Mouse (Mus musculus) MEL (cell line): ENCODE results near the gene Glyctk. TPM values are rescaled to one million over a fixed set of nuclear protein-coding genes. Genes with fewer than 3 reads are reported as not detected.
"Not testable (repeated sequence)": the region's sequence is repeated elsewhere in the genome, so short reads cannot be mapped to it uniquely, and the experiment has no call there.

Source experiments
- DNase-seq: peaks from one replicate; pipeline ENCODE4 v3.0.0; 2011; ENCODE audit warnings: low read depth, low spot score
- H3K27ac ChIP-seq: 2 replicates; pipeline ENCODE4 v1.5.1; 2012; ENCODE audit warnings: low read depth, mild to moderate bottlenecking, control low read depth, low read length, moderate library complexity; ENCODE audit not compliant: control insufficient read depth
- H3K27me3 ChIP-seq, 2 experiments: fragments of 150-350 bp in 1 of 2; sonication (generic) in 1 of 2; 2 replicates each; pipeline ENCODE4 v1.6.1; 2012; ENCODE audit warnings: low read length in 2 of 2, mild to moderate bottlenecking in 2 of 2, improper control_type of control experiment in 1 of 2, moderate library complexity in 1 of 2; ENCODE audit not compliant: insufficient read depth in 2 of 2, control insufficient read depth in 1 of 2
- H3K36me3 ChIP-seq, 2 experiments: 2 replicates each; pipeline ENCODE4 v1.6.1; 2012 to 2014; ENCODE audit warnings: low read length in 2 of 2, improper control_type of control experiment in 1 of 2, inconsistent platforms in 1 of 2, mild to moderate bottlenecking in 1 of 2; ENCODE audit not compliant: insufficient read depth in 2 of 2, control insufficient read depth in 1 of 2
- H3K4me1 ChIP-seq, 2 experiments: fragments of 150-350 bp in 1 of 2; sonication (generic) in 1 of 2; 2 replicates each; pipeline ENCODE4 v1.6.1; 2012; ENCODE audit warnings: low read length in 2 of 2, improper control_type of control experiment in 1 of 2, mild to moderate bottlenecking in 1 of 2; ENCODE audit not compliant: insufficient read depth in 2 of 2, control insufficient read depth in 1 of 2
- H3K4me3 ChIP-seq, 2 experiments: fragments of 150-350 bp in 1 of 2; sonication (generic) in 1 of 2; 2 replicates each; pipeline ENCODE4 v1.5.1; 2012; ENCODE audit warnings: low read depth in 2 of 2, low read length in 2 of 2, mild to moderate bottlenecking in 2 of 2, moderate library complexity in 2 of 2, control low read depth in 1 of 2, improper control_type of control experiment in 1 of 2; ENCODE audit not compliant: control insufficient read depth in 1 of 2, insufficient read depth in 1 of 2
- H3K79me2 ChIP-seq: 2 replicates; pipeline ENCODE4 v1.6.1; 2012; ENCODE audit warnings: mild to moderate bottlenecking, low read length, moderate library complexity; ENCODE audit not compliant: control insufficient read depth, poor library complexity, insufficient read depth
- H3K9ac ChIP-seq: 2 replicates; pipeline ENCODE4 v1.6.1; 2012; ENCODE audit warnings: low read depth, mild to moderate bottlenecking, control low read depth, low read length, moderate library complexity; ENCODE audit not compliant: control insufficient read depth, poor library complexity, severe bottlenecking
- H3K9me3 ChIP-seq: fragments of 150-350 bp; sonication (generic); replicated peaks from 2 replicates; pipeline ENCODE4 v1.6.1; 2012; ENCODE audit warnings: mild to moderate bottlenecking, low read length, improper control_type of control experiment, moderate library complexity; ENCODE audit not compliant: insufficient read depth
- BHLHE40 ChIP-seq: IDR thresholded peaks from 2 replicates; pipeline ENCODE4 v1.6.1; 2012; ENCODE audit warnings: low read depth, mild to moderate bottlenecking, inconsistent platforms, low read length, improper control_type of control experiment, borderline replicate concordance
- CHD1 ChIP-seq: IDR thresholded peaks from 2 replicates; pipeline ENCODE4 v1.6.1; 2012; ENCODE audit warnings: low read depth, mild to moderate bottlenecking, inconsistent platforms, low read length, improper control_type of control experiment
- CHD2 ChIP-seq: IDR thresholded peaks from 2 replicates; pipeline ENCODE4 v1.6.1; 2011; ENCODE audit warnings: low read length, improper control_type of control experiment
- E2F4 ChIP-seq: IDR thresholded peaks from 2 replicates; pipeline ENCODE4 v1.6.1; 2011; ENCODE audit warnings: low read depth, low read length, improper control_type of control experiment, borderline replicate concordance
- ELF1 ChIP-seq: IDR thresholded peaks from 2 replicates; pipeline ENCODE4 v1.6.1; 2014; ENCODE audit warnings: low read depth, mild to moderate bottlenecking, inconsistent platforms, low read length, improper control_type of control experiment, moderate library complexity
- EP300 ChIP-seq, 2 experiments: IDR thresholded peaks; 2 replicates each; pipeline ENCODE4 v1.6.1; 2011; ENCODE audit warnings: improper control_type of control experiment in 2 of 2, low read length in 2 of 2, low read depth in 1 of 2, mild to moderate bottlenecking in 1 of 2
- GABPA ChIP-seq: IDR thresholded peaks from 2 replicates; pipeline ENCODE4 v1.6.1; 2012; ENCODE audit warnings: low read depth, mild to moderate bottlenecking, inconsistent platforms, low read length, improper control_type of control experiment, moderate library complexity
- JUND ChIP-seq: IDR thresholded peaks from 2 replicates; pipeline ENCODE4 v1.6.1; 2011; ENCODE audit warnings: low read depth, mild to moderate bottlenecking, improper control_type of control experiment, low read length
- KAT2A ChIP-seq: conservative IDR thresholded peaks from 2 replicates; pipeline ENCODE4 v1.6.1; 2012; ENCODE audit warnings: low read depth, low read length, improper control_type of control experiment, inconsistent platforms
- MAZ ChIP-seq: IDR thresholded peaks from 2 replicates; pipeline ENCODE4 v1.6.1; 2012; ENCODE audit warnings: low read depth, mild to moderate bottlenecking, inconsistent platforms, low read length, improper control_type of control experiment
- MYC ChIP-seq: IDR thresholded peaks from 2 replicates; pipeline ENCODE4 v1.6.1; 2011; ENCODE audit warnings: low read depth, mild to moderate bottlenecking, low read length, improper control_type of control experiment, moderate library complexity
- POLR2A ChIP-seq, 2 experiments: IDR thresholded peaks; 2 replicates each; pipeline ENCODE4 v1.6.1; 2011 to 2012; ENCODE audit warnings: low read length in 2 of 2, mild to moderate bottlenecking in 2 of 2, control low read depth in 1 of 2, improper control_type of control experiment in 1 of 2, low read depth in 1 of 2, moderate library complexity in 1 of 2; ENCODE audit not compliant: control insufficient read depth in 1 of 2, insufficient read depth in 1 of 2, poor library complexity in 1 of 2
- POLR2AphosphoS2 ChIP-seq: IDR thresholded peaks from 2 replicates; pipeline ENCODE4 v1.6.1; 2011; ENCODE audit warnings: low read length, improper control_type of control experiment
- POLR2AphosphoS5 ChIP-seq: IDR thresholded peaks from 2 replicates; pipeline ENCODE4 v1.6.1; 2012; ENCODE audit warnings: low read depth, borderline replicate concordance, mild to moderate bottlenecking, inconsistent platforms, low read length, moderate library complexity, mixed read lengths
- RCOR1 ChIP-seq: IDR thresholded peaks from 2 replicates; pipeline ENCODE4 v1.6.1; 2012; ENCODE audit warnings: low read depth, mild to moderate bottlenecking, inconsistent platforms, low read length, improper control_type of control experiment
- SIN3A ChIP-seq: IDR thresholded peaks from 2 replicates; pipeline ENCODE4 v1.6.1; 2012; ENCODE audit warnings: low read length, improper control_type of control experiment, inconsistent platforms
- TBP ChIP-seq: IDR thresholded peaks from 2 replicates; pipeline ENCODE4 v1.8.0; 2011; ENCODE audit warnings: low read depth, low read length, improper control_type of control experiment
- TCF12 ChIP-seq: IDR thresholded peaks from 2 replicates; pipeline ENCODE4 v1.6.1; 2014; ENCODE audit warnings: low read depth, mild to moderate bottlenecking, inconsistent platforms, low read length, improper control_type of control experiment, moderate library complexity
- USF2 ChIP-seq, 2 experiments: IDR thresholded peaks; 2 replicates each; pipeline ENCODE4 v1.6.1; 2011 to 2012; ENCODE audit warnings: improper control_type of control experiment in 2 of 2, low read length in 2 of 2, borderline replicate concordance in 1 of 2, inconsistent platforms in 1 of 2, low read depth in 1 of 2, mild to moderate bottlenecking in 1 of 2; ENCODE audit not compliant: insufficient read depth in 1 of 2
- ZC3H11A ChIP-seq: IDR thresholded peaks from 2 replicates; pipeline ENCODE4 v1.6.1; 2012; ENCODE audit warnings: low read depth, mild to moderate bottlenecking, inconsistent platforms, low read length, improper control_type of control experiment
- ZKSCAN1 ChIP-seq: IDR thresholded peaks from 2 replicates; pipeline ENCODE4 v1.6.1; 2012; ENCODE audit warnings: low read depth, mild to moderate bottlenecking, inconsistent platforms, low read length, improper control_type of control experiment, moderate library complexity
- ZMIZ1 ChIP-seq: IDR thresholded peaks from 2 replicates; pipeline ENCODE4 v1.6.1; 2012; ENCODE audit warnings: low read depth, mild to moderate bottlenecking, inconsistent platforms, low read length, improper control_type of control experiment, moderate library complexity
- polyA plus RNA-seq, 2 experiments: library from polyadenylated mRNA; stranded (reverse) in 1 of 2; unstranded in 1 of 2; fragments of >175 nt in 1 of 2; fragments of >200 nt in 1 of 2; gene quantifications; 2 replicates each; pipeline versions ENCODE4 v1.2.1 to v1.2.4; 2012; ENCODE audit warnings: low replicate concordance in 2 of 2, low read depth in 1 of 2; ENCODE audit not compliant: insufficient read length in 2 of 2, insufficient read depth in 1 of 2, missing spikeins in 1 of 2
- total RNA-seq: library from RNA; depleted of rRNA; stranded (reverse); fragments of 300-350 nt; gene quantifications from 2 replicates; pipeline ENCODE4 v1.2.3, GENCODE M21; 2012

Glyctk gene
- total and polyA plus RNA-seq, 3 experiments = 3.1 to 3.3 TPM; not detected in 1

DNA sequence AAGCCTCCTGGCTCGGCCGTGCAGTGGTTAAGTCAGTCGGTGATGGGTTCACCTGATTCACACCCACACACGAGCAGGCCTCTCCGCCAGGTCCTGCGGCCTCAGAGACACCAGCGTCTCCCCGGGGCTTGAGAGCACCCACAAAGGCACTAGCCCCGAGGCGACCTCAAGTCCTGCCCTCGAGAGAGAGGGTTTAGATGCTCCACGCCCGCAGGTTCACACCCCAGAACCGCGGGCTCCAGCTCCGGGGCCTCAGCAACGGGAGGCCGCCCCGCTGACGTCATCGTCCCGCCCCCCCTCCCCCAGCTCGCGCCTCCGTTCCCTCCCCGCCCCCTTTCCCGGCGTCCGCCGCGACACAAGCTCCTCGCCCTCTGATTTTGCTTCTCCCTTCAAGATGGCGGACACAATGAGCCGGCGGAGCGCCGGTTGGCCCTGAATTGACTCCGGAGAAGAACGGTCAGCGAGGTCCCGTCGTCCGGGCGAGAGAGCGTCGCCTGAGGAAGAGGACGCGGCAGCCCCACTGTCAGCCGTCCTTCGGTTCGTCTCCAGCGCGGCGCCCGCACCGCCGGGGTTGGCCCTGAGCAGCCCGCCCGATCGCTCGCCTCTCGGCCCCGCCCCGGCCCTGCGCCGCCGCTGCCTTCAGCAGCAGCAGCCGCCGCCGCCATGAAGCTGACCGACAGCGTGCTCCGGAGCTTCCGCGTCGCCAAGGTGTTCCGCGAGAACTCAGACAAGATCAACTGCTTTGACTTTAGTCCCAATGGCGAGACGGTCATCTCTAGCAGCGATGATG, 12.8 kb upstream of the Glyctk start, which contains the start of gene Wdr82 (continued):
- TF ChIP-seq MAZ (peak; percentile 57), POLR2AphosphoS2 (peak; percentile 92), TCF12 (peak; percentile 66; the same call in 1 of the 2 replicates)

DNA sequence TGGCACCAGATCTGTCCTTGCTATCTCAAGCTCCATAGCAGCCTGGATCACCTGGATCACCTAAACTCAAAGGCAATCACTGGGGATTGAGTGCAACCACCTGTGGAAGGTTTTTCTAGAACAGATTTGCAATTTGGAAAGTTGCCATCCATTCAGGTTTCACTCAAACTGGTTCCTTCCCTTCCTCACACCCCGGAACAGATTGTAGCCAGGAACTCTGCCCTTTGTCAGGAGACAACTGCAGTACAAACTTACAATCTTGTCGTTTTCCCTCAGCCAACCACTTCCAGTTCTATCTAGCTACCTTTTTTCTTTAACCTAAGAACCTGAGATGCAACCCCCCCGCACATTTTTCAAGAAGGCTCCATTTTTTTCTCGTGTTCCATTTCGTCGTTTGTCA, 12.0 kb upstream of the Glyctk start:
- Histone ChIP-seq H3K27me3 (no peaks in the 10 kb centered on the region), H3K4me3 (no peak overlapping the region; a peak in 2 of 4 replicates), H3K4me1 (peaks cover 19 to 25% of the 10 kb centered on the region in 2 experiments), H3K9ac (no peak overlapping the region), H3K36me3 (peaks cover 2 to 25% of the 10 kb centered on the region in 2 experiments; a peak in 3 of 4 replicates), H3K9me3 (no peaks in the 10 kb centered on the region), H3K79me2 (peaks cover 37% of the 10 kb centered on the region), H3K27ac (no peak overlapping the region)
- TF ChIP-seq CHD2 = no peak
- 0 out of 2 replicates have a peak, but pooled peaks have one; percentile 12 for TF ChIP-seq RCOR1
- DNase-seq = no peak

DNA sequence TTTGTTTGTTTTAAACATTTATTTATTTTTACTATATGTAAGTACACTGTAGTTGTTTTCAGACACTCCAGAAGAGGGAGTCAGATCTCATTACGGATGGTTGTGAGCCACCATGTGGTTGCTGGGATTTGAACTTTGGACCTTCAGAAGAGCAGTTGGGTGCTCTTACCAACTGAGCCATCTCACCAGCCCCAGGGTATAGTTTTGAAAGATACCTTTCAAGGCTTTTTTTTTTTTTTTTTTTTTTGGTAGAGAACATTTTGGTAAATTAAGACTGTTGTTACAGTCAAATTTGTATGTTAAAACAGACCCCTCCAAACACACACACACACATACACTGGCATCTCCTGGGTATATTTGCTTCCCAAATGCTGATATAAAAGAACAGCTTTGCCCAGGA, 11.1 kb upstream of the Glyctk start:
- H3K9ac ChIP-seq, H3K4me3 ChIP-seq, H3K27me3 ChIP-seq, DNase-seq, H3K9me3 ChIP-seq, H3K27ac ChIP-seq: not testable (repeated sequence)
- H3K79me2 ChIP-seq = peaks cover 30% of the 10 kb centered on the region
- peaks cover 2 to 17% of the 10 kb centered on the region in 2 experiments; a peak in 3 of 4 replicates for H3K36me3 ChIP-seq
- peaks cover 12 to 22% of the 10 kb centered on the region in 2 experiments for H3K4me1 ChIP-seq
- TF ChIP-seq TBP = peak; percentile 86

DNA sequence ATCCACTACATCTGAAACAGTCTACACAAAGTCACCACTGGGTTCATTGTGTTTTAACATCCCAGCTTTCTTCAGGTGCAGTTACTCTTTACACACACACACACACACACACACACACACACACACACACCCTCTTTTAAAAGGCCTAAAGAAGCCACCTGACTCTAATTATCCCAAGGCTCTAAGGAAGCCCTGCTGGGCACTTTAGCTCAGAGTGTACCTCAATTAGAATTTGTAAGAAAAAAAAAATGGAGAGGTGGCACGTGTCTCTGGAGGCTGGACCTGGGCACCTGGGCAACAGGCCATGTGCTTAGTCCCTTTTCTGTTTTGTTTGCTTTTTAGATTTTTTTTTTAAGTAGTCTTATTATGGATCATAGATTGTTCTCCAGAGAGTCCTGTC, 9.8 kb upstream of the Glyctk start:
- H3K4me3 ChIP-seq = no peak overlapping the region
- H3K27me3 ChIP-seq = no peaks in the 10 kb centered on the region
- H3K9me3 ChIP-seq = no peaks in the 10 kb centered on the region
- H3K36me3 ChIP-seq = peaks cover 0 to 5% of the 10 kb centered on the region in 2 experiments; a peak in 3 of 4 replicates
- peaks cover 6 to 12% of the 10 kb centered on the region in 2 experiments for H3K4me1 ChIP-seq
- H3K79me2 ChIP-seq = peaks cover 18% of the 10 kb centered on the region
- no peak overlapping the region for H3K9ac ChIP-seq
- no peak for DNase-seq
- H3K27ac ChIP-seq = no peak overlapping the region
- TF ChIP-seq JUND (no peak), POLR2AphosphoS2 (no peak), ZC3H11A (no peak), SIN3A (no peak), CHD1 (no peak), POLR2A (IDR thresholded peaks at IDR 0.05; ENCODE audit: control insufficient read depth in 1 of 2, insufficient read depth in 1 of 2, low read depth in 1 of 2, low read length in 2 of 2, poor library complexity in 1 of 2) (no peak), TBP (no peak), POLR2AphosphoS5 (no peak), E2F4 (no peak), ZMIZ1 (no peak), GABPA (no peak), RCOR1 (no peak), ZKSCAN1 (no peak), EP300 (IDR thresholded peaks at IDR 0.05; ENCODE audit: low read depth in 1 of 2, low read length in 2 of 2) (no peak), USF2 (IDR thresholded peaks at IDR 0.05; ENCODE audit: borderline replicate concordance in 1 of 2, insufficient read depth in 1 of 2, low read depth in 1 of 2, low read length in 2 of 2) (no peak), MYC (no peak), KAT2A (no peak), ELF1 (no peak), BHLHE40 (no peak)
